Mouse (Mus musculus) embryonic fibroblast, embryonic 13.5 days (primary cell): ENCODE data around the gene Amd2. TPM values are rescaled to one million over a fixed set of nuclear protein-coding genes. Genes with fewer than 3 reads are reported as not detected.

Experiments
- H3K27ac ChIP-seq: 2 replicates; pipeline ENCODE4 v1.5.1; 2012; ENCODE audit warnings: low read length, control low read depth, inconsistent platforms; ENCODE audit not compliant: insufficient read depth
- H3K4me1 ChIP-seq: 2 replicates; pipeline ENCODE4 v1.6.1; 2011; ENCODE audit warnings: low read length; ENCODE audit not compliant: control insufficient read depth, insufficient read depth
- H3K4me3 ChIP-seq: 2 replicates; pipeline ENCODE4 v1.5.1; 2011; ENCODE audit warnings: mild to moderate bottlenecking, control low read depth, low read length; ENCODE audit not compliant: insufficient read depth
- CTCF ChIP-seq: IDR thresholded peaks from 2 replicates; pipeline ENCODE4 v1.5.1; 2011; ENCODE audit warnings: mild to moderate bottlenecking, control low read depth, low read length, moderate library complexity, borderline replicate concordance; ENCODE audit not compliant: insufficient read depth
- POLR2A ChIP-seq: IDR thresholded peaks from 2 replicates; pipeline ENCODE4 v1.6.1; 2011; ENCODE audit warnings: low read depth, mild to moderate bottlenecking, control low read depth, low read length, moderate library complexity
- polyA plus RNA-seq: library from polyadenylated mRNA; stranded (reverse); fragments of >200 nt; gene quantifications from 2 replicates; pipeline ENCODE4 v1.2.4, GENCODE M21; 2011; ENCODE audit warnings: low read depth; ENCODE audit not compliant: missing spikeins, insufficient read length

Amd2 gene
- 2.1 and 2.8 TPM in 2 replicates for polyA plus RNA-seq

GRCm38 (mm10) chr10:35711792-35712191 lies at the start of gene Amd2:
Gene Amd2 (minus strand): TSS chr10:35711892.
- Histone ChIP-seq H3K4me3 (no peak within 1 kb of the TSS), H3K4me1 (no peaks in the 10 kb centered on the region), H3K27ac (no peak within 1 kb of the TSS)
- TF ChIP-seq POLR2A: no peak
- TF ChIP-seq CTCF: no peak

- TF ChIP-seq CTCF (no peak), POLR2A (no peak)
- Histone ChIP-seq H3K4me3 (no peak overlapping the region), H3K27ac (no peak overlapping the region), H3K4me1 (no peaks in the 10 kb centered on the region)
These were observed 49.6 kb upstream of the Amd2 start for GRCm38 (mm10) chr10:35761280-35761679.

DNA sequence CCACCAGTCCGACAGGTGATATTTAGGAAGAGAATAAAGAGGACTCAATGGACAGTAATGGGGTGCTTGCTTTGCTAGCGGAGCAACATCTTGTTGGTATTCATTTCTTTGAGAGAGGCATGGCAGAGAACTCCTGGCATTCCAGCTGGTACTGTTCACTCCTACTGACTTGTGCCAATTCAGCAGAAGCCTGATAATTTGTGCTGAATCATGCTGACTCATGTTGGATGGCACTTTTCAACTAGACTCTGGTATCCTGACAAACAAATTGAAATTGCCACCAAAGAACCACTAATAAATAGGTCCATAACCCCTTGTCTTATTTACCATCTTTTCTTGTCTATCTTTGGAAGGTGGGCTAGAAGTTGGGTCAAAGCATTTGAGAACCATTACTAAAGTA lies 25.9 kb upstream of the Amd2 start:
- H3K4me1 ChIP-seq: no peaks in the 10 kb centered on the region
- H3K4me3 ChIP-seq: no peak overlapping the region
- no peak overlapping the region for H3K27ac ChIP-seq
- TF ChIP-seq POLR2A (no peak), CTCF (no peak)

DNA sequence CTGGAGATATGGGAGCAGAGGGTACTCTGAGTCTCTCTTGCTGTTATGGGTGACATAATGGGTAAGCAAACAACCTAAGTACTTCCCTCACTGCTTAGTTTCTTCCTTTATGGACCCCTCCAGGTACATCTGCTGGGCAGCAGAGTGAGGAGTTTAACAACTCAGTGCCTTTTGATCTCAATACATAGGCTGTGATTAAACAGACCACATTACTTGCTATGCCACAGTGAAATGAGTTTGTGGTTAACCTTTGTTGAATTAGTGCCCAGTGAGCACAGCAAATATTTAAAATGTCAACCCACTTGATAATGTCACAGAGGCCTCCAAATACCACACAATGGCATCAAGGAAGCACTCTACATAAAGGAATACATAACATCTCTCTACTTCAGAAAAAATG lies 2.6 kb upstream of the Amd2 start:
- Histone ChIP-seq H3K27ac (no peak overlapping the region), H3K4me1 (no peaks in the 10 kb centered on the region), H3K4me3 (no peak overlapping the region)
- no peak for TF ChIP-seq POLR2A
- TF ChIP-seq CTCF: no peak
